Mouse (Mus musculus): ENCODE measurements around the gene Gpr176.

Gene Gpr176

DNA sequence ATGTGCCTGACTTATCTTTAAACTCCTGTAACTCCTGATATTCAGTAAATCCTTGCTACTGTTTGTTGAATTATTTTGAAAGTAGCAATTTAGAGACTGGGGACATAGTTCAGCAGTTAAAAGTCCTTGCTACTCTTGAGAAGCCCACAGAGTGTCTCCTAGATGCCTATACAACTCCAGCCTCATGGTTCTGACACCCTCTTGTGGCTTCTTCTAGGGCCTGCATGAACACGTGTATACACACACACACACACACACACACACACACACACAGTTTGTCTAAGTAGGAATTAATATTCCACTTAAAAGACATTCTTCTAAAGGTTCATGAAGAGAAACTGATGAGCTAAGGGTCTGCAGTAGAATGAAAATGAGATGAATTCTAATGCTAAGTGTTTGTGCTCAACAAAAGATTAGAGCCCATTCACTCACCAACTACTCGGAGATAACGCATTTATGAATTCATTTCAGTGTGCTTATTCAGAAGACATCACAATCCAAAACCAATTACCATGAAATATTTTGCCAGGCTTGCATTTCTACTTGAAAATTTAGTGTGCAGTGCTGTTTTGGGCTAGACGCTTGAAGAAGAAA is 144.6 kb downstream of the Gpr176 start:
- no peak for DNase-seq
